Mouse (Mus musculus) ES-Bruce4 (cell line): ENCODE data around the gene Snx29.

Experiments used
- CTCF ChIP-seq: IDR thresholded peaks from one replicate; pipeline ENCODE4 v1.8.1; 2011; ENCODE audit warnings: low read depth, low read length
- POLR2A ChIP-seq: IDR thresholded peaks from one replicate; pipeline ENCODE4 v1.8.1; 2011; ENCODE audit warnings: low read length; ENCODE audit not compliant: insufficient read depth

GRCm38 (mm10) chr16:11282655-11283232 is 40.0 kb upstream of the Snx29 start:
- TF ChIP-seq POLR2A = no peak
- no peak for TF ChIP-seq CTCF
